Mouse (Mus musculus) cortical plate, adult 2 months (tissue): Measurements from ENCODE around the gene Ptprd. TPM values are rescaled to one million over a fixed set of nuclear protein-coding genes. Genes with fewer than 3 reads are reported as not detected.

ENCODE experiments used
- H3K27ac ChIP-seq: fragments of 200-500 bp; 2 replicates; pipeline ENCODE4 v1.5.1; 2012; ENCODE audit warnings: low read length, control low read depth, inconsistent platforms; ENCODE audit not compliant: insufficient read depth
- H3K4me1 ChIP-seq: fragments of 200-500 bp; 2 replicates; pipeline ENCODE4 v1.6.1; 2011; ENCODE audit warnings: low read length; ENCODE audit not compliant: control insufficient read depth, insufficient read depth
- H3K4me3 ChIP-seq: fragments of 200-500 bp; 2 replicates; pipeline ENCODE4 v1.5.1; 2011; ENCODE audit warnings: mild to moderate bottlenecking, low read length, control low read depth; ENCODE audit not compliant: insufficient read depth
- CTCF ChIP-seq: fragments of 200-500 bp; IDR thresholded peaks from 2 replicates; pipeline ENCODE4 v1.5.1; 2011; ENCODE audit warnings: mild to moderate bottlenecking, control low read depth, low read length; ENCODE audit not compliant: insufficient read depth; ENCODE audit errors: extremely low read depth
- POLR2A ChIP-seq: fragments of 200-500 bp; IDR thresholded peaks from 2 replicates; pipeline ENCODE4 v1.6.1; 2011; ENCODE audit warnings: mild to moderate bottlenecking, low read length, control low read depth; ENCODE audit not compliant: insufficient read depth; ENCODE audit errors: extremely low read depth
- polyA plus RNA-seq: library from polyadenylated mRNA; depleted of rRNA; stranded (reverse); fragments of >200 nt; gene quantifications from 2 replicates; pipeline ENCODE4 v1.2.3, GENCODE M21; 2012

Gene Ptprd
- polyA plus RNA-seq, 1 experiment = 152 TPM

DNA sequence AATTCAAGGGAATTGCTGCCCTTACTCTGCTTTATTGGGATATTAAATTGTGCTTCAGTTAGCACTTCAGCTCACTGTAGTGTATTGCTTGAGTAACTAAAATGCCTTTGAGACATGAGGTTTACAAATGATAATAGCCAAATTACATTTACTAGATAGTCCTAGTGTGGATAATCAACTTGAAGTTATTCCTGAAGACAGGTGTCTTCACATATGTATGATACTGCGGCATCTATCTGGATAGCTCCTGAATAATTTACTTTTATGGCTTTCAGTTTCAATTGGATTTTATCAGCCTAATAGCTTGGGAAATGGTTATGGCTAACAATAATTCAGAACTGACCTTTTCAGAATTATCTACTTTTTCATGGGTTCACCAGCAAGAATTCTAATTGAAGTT is 598.6 kb downstream of the Ptprd start:
- H3K27ac ChIP-seq = no peak overlapping the region
- H3K4me1 ChIP-seq = no peaks in the 10 kb centered on the region; the same call in 1 of the 2 replicates
- H3K4me3 ChIP-seq = no peak overlapping the region
- no peak for TF ChIP-seq POLR2A
- TF ChIP-seq CTCF = no peak

DNA sequence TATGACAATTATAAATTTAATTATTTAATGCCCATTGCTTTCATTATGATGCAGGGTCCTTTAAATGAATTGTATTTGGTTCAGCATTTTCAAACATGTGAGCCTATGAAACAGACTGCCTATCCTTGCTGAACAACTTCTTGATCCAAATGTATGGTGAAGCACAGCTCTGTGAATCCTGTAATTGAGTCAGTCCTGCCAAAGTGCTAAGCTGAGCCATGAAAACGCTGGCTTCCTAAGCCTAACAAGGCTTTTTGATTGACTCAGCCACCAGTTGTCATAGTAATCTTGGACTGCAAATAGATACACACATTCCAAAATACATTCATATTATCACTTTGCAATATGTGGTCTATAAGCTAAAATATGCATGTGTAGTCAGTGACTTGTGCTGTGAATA is 625.1 kb downstream of the Ptprd start:
- H3K27ac ChIP-seq = no peak overlapping the region
- no peak for TF ChIP-seq CTCF
- no peak for TF ChIP-seq POLR2A

DNA sequence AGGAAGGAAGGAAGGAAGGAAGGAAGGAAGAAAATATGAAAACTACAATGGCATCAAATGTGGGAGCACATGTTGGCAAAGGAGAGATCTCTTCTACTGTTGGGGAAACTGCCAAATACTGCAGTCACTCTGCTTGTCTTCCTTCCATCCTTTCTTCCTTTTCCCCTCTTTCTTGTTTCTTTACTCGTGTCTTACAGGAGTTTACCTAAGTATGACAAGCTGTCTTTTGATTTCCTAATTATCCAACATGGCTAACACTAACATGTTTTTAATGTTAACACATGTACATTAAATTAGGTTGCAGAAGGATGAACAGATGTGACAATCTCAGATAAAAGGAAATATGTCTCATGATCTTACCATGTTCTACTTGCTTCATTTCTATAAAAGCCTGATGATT is 625.5 kb downstream of the Ptprd start:
- TF ChIP-seq CTCF (no peak), POLR2A (no peak)
- Histone ChIP-seq H3K27ac (no peak overlapping the region), H3K4me1 (no peaks in the 10 kb centered on the region)

More for the DNA sequence above, 625.1 kb downstream of the Ptprd start:
- Histone ChIP-seq H3K4me1 (no peaks in the 10 kb centered on the region), H3K4me3 (no peak overlapping the region)

DNA sequence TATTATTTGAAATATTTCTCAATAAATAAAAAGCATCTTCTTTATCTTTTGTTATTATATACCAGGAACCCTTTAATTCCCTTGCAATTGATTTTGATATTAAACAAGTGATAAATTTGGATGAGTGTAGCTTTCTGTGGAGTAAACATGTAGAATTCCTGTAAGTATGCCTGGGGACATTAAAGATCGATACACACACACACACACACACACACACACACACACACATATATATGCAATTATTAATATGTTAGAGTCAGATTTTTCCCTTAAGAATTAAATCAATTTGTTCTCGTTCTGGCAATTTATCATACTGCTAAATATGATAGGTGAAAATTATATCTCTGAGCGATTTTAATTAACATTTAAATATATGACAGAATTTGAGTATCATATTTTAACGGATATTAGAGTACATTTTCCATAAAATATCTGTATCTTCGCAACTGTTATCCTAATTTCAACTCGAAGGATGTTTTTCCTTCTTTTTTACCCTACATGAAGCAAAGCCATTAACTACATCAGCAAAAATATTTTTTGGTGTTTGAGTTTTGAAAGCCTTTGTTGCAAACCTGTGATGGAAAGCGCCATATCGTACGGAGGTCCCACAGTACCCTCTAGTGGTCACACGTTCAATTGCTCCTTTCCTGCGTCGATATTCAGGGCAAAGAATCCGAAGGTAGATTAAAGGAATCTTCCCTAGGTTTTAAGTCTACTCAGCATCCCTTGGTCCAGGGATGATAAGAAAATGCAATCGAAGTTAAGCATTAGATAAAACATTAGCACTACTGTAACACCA is 653.2 kb downstream of the Ptprd start:
- H3K4me1 ChIP-seq = no peaks in the 10 kb centered on the region
- H3K27ac ChIP-seq = no peak overlapping the region
- no peak overlapping the region for H3K4me3 ChIP-seq
- peak; percentile 89 for TF ChIP-seq CTCF
- TF ChIP-seq POLR2A = no peak

More for the DNA sequence above, 625.5 kb downstream of the Ptprd start:
- no peak overlapping the region for H3K4me3 ChIP-seq

DNA sequence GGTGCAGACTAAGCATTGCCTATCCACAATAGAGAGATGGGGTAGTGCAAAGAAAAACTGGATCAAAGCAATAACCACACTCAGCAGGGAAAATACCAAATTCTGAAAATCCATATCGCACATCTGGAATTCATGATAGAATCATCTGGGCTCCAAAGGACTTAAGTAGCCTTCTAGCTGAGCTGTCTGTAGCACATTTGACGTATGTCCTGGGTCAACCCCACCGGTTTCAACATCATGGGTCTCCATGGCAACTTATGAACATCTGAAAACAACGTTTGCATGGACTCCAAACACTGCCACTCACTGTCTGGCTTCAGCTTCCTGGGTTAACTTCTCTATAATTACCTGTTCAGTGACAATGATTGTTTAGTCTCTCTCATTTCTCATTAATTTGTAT is 655.9 kb downstream of the Ptprd start:
- no peak for TF ChIP-seq CTCF
- TF ChIP-seq POLR2A = no peak
- H3K4me3 ChIP-seq = no peak overlapping the region
- H3K27ac ChIP-seq = no peak overlapping the region

DNA sequence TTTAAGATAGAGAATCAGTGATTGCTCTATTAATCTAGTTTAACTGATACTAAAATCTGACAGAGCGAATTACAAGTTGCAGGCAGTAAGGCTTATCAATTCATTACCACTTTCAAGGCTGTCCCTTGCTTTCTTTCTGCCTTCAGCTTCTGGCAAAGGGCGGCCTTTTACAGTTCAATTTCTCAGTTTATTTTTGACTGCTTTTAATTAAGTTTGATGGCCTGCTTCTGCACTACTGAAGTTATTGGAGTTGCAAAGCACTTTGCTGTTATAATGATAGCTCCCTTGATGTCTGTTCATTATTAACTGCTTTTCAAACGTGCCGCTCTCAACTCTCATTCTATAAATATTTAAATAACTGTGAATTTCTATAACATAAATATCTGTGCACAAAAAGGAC is 673.9 kb downstream of the Ptprd start:
- TF ChIP-seq POLR2A (no peak), CTCF (no peak)
- H3K4me3 ChIP-seq = no peak overlapping the region
- no peaks in the 10 kb centered on the region for H3K4me1 ChIP-seq
- no peak overlapping the region for H3K27ac ChIP-seq

More for the DNA sequence above, 655.9 kb downstream of the Ptprd start:
- no peaks in the 10 kb centered on the region for H3K4me1 ChIP-seq

DNA sequence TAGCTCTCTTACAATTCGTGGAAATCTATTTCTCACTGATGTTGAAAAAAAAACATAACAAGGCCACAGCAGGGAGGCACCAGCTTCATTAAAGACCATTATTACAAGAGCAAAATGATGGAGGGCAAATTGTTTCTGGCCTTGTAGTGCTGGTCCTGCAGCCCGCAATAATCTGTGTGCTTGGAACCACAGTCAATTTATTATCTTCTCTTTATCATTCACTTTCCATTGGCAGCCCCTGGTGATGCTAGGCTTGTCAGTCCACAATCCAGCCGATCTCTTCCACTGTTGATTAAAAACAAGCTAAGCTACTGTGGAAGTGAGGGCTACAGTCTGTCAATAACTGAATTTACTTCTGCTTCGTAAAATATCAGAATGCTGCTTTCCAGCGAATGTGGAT is 674.4 kb downstream of the Ptprd start:
- H3K27ac ChIP-seq = no peak overlapping the region
- H3K4me3 ChIP-seq = no peak overlapping the region
- TF ChIP-seq POLR2A (no peak), CTCF (no peak)
- H3K4me1 ChIP-seq = no peaks in the 10 kb centered on the region

DNA sequence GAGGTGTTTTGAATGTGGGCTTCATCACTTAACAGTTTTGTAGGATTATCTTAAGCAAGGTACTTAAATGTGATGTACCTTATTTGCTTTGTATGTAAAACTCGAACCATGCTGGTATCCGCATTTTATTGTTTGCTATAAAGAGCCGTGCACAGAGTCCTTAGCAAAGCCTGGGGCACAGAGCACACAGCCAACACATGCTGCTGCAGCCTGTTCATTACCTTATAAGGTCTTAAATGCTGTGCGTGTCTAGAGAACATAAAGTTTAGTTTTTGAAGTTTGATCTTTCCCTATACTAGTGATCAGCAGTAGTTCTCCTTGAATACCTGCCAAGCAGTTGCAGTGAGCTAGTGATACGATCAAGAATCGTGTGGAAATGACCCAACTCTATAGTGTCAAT is 676.2 kb downstream of the Ptprd start:
- Histone ChIP-seq H3K27ac (no peak overlapping the region), H3K4me1 (no peaks in the 10 kb centered on the region), H3K4me3 (no peak overlapping the region)
- TF ChIP-seq CTCF = no peak
- no peak for TF ChIP-seq POLR2A

DNA sequence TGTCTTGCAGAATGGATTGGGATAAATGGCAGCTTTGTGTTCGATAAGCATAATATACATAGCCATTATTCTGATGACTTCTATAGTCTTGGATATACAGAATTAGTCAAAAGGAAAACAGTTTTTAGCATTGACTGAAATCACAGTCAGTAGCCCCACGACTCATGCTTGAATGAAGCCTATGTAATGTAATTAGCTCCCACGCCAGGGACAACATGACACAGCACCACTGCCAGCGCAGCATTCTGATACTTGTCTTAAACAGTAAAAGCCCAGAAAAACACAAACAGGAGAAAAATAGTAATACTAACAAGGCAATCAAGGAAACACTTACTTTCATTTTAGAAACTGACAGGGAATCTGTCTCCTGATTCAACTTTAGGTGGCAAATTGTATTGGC is 677.2 kb downstream of the Ptprd start:
- no peak overlapping the region for H3K27ac ChIP-seq
- no peak overlapping the region for H3K4me3 ChIP-seq
- TF ChIP-seq CTCF (no peak), POLR2A (no peak)
- H3K4me1 ChIP-seq = no peaks in the 10 kb centered on the region

DNA sequence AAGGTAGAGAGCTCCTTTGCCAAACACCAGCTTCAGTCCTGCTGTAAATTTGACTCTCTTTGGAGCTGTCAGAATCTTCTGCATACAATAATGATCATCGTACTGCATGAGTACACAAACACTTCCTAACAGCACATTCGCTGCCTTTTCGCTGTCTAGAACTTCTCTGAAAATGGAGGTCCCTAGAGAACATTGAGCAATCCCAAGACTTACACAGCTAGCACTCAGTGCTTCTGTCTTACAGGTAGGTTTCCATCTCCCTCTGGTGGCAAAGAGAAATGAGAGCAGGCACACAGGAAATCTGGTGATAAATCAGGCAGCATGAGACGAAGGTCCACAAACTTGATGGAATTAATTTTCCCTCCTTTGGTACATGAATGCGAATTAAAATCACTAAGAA is 692.6 kb downstream of the Ptprd start:
- no peaks in the 10 kb centered on the region; the same call in 1 of the 2 replicates for H3K4me1 ChIP-seq

More for the DNA sequence above, 692.6 kb downstream of the Ptprd start:
- Histone ChIP-seq H3K4me3 (no peak overlapping the region), H3K27ac (no peak overlapping the region)
- TF ChIP-seq CTCF (peak; percentile 71), POLR2A (no peak)
